Mouse (Mus musculus) forelimb bud, embryonic 11.5 days (tissue): ENCODE data around the gene Col20a1.

ENCODE experiments used
- DNase-seq: peaks from one replicate; pipeline ENCODE4 v3.0.0-alpha.2; 2012; ENCODE audit warnings: low read depth, low spot score

Col20a1 gene

DNA sequence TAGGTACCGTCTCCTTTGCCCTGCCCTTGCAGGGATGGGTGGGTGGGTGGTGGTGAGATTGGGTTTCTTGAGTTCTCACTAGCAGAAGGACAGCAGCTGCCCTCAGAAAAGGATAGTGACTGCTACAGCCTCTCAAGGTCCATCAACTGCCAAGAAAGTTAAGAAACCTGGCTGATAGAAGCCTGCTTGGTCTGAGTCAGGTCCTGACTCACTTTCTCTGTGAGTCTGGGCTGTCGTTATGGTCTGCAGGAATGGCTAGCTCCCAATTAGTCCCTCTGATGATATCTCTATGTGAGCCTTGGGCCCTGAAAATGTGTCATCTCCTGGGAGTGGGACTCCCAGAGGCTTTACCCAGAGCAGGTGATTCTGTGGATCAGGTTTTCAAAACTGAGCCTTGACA is 8.0 kb downstream of the Col20a1 start:
- DNase-seq: no peak

DNA sequence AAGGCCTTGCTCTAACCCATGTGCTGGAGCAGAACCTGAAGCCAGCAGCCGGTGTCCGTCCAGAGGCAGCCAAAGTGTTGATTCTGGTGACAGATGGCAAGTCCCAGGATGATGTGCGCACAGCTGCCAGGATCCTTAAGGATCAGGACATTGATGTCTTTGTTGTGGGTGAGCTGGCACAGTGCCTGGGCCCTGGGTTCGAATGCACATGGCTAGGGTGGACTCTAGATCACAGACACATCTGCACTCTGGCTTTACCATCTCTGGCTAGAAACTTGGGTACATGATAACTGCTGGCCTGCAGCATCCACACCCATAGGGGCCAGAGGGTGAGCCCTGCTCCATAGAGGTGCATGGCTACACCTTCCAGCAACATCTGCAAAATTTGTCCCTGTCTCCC is 9.1 kb downstream of the Col20a1 start:
- DNase-seq: no peak

DNA sequence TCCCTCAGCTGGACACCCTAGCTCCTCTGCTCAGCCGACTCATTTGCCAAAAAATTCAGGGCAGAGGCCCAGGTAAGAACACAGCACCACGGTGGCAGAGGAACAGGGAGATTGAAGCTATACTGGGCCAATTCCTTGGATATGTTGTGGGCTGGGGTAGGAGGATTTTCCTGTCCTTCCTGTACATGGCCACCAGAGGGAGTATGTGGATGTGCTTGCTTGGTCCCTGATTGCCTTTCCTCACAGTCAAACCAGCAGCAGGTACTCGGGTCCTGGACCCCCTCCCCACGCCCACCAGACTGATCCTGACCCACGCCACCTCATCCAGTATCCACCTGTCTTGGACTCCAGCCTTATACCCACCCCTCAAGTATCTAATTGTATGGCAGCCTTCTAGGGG is 10.1 kb downstream of the Col20a1 start:
- DNase-seq: peak; percentile 57

DNA sequence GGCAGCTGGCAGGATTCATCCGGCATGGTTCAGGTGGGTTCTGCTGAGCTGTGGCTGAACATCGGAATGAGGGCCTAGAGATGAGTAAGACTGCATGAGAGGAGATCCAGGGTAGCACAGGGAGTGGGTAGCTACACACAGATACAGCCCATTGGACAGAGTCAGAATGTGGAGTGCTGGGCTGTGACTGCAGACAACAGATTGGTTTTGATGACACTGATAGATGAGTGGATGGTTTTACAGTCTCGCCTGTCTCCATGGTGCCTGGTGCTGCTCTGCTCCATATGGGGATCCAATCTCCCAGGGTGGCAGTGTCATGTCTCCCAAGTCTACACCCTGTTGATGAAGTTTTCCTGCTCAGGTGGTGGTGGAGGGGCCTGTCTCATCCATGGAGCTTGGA is 10.6 kb downstream of the Col20a1 start:
- no peak for DNase-seq

DNA sequence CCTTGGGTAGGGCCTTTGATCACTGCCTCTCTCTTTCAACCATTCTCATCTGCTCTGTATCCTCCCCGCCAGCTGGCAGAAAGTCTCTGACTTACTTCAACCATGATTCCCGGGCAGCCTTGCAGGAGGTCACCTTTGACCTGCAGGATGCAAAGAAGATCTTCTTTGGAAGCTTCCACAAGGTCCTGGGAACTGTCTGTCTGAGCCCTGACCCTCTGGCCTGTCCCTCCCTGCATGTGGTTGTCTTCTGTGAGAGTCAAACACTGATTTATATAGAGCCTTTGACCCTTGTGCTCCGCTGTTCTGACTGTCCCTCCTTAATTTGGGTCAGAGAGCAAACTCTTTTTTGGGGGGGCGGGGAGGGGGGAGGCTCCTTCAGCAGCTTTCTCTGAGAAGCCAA is 20.7 kb downstream of the Col20a1 start:
- no peak for DNase-seq

DNA sequence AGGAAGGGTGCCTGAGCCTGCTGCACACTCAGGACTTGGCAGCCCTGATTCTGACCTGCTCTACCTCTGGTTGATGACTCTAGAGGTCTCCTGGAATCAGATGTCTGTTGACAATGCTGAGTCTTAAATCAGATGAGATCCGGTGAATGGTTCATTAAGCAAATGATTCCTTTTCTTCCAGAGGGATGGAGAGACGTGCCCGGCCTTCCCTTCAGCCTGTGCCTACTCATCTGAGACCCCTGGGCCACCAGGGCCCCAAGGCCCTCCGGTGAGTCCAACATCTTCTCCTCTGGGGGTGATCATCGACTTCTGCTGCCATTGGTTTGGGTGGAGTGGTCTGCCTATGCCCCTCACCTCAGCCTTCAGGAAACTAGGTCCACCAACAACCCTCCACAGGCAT is 22.0 kb downstream of the Col20a1 start:
- DNase-seq: no peak

DNA sequence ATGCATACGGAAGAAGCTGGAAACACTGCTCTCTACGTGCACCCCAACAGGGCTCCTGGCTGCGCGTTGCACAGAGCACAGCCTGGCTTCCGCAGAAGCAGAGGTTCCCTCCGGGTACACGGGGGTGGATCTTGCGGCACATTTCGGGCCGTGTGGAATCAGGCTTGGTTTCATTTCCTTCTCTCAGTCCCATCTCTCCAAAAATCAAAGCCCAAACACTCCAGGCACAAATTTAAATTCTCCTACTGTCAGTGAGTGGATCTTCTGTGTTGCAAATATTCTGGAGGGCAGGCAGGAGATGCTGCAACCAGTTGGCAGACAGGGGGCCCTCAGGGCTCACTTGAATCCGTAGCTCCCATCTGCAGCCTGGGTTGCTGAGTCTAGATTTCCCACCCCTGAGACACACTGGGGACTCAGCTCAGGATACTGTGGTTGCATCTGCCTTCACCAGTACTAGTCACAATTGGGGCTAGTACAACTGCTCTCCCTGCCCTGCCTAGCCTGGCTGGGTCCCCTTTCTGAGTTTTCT is 45.1 kb downstream of the Col20a1 start:
- DNase-seq: no peak

DNA sequence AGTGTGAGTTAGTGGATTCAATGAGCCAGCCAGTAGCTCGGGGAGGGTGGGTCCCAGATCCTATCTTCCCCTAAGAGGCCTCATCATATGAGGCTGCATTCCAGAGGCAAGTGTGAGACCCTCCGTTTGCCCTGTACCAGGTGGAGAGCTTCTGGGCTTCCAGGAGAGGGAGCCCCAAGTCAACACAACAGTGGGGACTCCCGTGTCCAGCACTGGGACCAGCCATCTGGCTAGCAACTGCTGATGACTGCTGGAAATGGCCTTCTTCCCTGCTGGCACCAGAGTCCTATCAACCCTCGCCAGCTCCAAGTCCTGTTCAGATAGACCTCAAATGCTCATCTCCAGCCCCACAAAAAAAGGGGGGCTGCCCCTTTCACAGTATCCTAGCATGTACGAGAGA is 46.1 kb downstream of the Col20a1 start:
- DNase-seq: peak; percentile 23

DNA sequence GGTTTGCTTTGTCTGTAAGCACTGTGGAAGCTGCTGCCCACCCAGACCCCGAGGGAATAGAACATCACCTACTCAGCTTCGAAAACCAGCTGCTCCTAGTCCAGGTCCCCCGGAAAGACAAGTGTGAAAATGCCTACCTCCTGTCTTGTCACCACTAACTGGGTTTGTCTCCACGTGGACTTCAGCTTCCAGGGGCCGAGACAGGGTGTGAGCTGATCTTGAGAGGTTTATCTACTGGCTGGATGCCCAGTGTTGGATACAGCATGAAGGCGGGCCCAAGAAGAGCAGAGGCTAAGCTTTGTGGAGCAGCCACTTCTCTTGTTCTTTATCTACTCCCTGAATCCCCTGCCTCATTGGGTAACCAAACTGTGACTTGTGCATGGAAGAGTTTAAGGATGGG is 47.0 kb downstream of the Col20a1 start:
- no peak for DNase-seq

DNA sequence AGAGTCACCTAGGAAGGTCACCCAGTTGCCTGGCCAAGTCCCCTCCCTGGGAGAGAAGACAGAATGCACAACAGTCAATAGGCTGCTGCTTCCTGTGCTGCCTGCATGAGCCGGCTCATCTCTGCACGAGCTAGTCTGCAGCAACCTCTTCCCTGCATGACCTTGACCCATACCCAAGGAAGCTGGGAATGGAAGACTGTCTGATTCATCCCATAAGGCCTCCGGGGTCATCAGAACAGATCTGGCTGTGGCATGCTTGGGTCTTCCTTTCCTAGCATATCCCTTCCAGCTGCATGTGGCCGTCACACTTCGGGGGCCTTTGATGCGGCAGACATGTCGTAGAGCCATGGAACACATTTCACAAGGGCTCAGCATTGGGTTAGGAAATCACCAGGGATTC is 48.9 kb downstream of the Col20a1 start:
- DNase-seq: no peak

DNA sequence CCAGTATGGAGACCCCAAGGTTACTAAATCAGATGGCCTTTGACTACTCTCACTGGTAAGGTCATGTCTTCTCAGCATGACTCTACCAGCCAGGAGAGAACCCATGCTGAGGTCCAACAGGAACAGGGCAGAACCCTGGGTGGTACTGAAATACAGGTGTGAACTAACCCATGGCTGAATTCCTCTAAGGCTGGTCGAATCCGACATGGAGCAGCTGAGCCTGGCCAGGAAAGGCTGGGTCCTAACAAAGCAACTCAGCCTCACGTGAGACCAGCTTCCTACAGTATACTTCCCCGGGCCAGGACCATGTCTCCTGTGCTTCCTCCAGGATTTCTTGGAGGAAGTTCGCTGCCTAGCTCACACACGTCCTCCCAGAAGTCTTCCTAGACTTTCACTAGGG is 50.2 kb downstream of the Col20a1 start:
- DNase-seq: no peak

DNA sequence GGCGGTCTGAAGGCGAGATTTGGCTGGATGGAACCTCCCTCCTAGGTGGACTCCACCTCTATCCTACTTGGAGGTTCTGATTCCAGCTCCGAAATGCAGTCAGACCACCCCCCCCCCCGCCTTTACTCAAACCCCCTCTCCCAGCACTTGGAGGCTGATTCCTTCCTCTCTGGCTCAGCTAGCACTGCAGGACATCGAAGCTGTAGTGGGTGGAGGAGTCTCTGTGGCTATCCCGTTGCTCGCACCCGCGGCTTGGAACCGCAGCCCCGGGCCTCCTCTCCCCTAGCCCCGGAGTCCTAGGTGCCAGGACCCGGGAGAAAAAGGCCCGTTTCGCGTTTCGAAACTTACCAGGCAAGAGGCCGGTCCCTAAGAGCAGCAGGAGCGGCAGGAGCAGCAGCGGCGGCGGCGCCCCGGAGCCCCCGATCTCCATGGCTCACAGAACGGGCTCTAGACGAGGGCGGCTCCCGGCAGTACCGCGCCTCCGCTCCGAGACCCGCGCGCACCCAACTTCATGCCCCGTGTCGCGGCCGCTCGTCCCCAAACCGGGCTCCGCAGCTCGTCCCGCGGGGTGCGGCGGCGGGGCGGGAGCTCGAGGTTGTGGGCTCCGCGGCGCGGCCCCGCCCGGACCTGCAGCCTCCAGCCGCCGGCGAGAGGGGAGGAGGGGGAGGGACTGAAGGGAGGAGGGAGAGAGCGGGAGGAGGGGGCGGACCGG is 52.5 kb downstream of the Col20a1 start:
- peak; percentile 46 for DNase-seq

DNA sequence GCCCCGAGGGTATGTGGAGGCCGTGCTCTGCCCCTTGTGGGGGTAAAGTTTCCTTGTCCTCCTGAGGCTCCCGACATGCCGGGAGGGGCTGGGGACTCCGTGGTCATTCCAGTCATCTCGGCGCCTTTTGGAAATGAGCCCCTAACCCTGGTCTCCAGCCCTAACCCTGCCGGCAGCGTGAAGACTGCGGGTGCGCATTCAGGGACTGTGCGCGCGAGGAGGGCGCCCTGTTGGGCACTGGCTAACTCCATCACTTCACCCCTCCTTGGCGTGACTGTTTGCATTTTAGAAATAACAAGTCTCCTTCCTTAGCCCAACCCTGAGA is 53.0 kb downstream of the Col20a1 start:
- DNase-seq: peak; percentile 19

DNA sequence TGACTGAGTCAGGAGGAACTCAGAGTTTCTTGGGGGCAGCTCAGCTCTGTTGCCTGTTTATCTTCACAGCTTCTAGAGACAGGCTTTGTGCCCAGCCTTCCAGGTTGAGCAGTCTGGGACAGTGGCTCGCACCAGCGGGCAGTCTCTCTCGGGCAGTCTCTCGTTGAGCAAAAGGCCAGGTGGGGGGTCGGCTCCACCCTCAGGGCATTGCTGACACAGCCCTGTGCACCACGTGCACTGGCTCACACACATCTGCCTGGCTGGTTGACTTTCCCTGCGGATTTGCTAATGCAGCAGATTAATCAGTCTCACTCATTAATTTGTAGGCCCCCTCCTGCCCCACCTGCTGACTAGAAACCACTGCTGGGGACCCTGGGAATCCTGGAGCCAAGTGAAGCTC is 55.6 kb downstream of the Col20a1 start:
- no peak for DNase-seq

DNA sequence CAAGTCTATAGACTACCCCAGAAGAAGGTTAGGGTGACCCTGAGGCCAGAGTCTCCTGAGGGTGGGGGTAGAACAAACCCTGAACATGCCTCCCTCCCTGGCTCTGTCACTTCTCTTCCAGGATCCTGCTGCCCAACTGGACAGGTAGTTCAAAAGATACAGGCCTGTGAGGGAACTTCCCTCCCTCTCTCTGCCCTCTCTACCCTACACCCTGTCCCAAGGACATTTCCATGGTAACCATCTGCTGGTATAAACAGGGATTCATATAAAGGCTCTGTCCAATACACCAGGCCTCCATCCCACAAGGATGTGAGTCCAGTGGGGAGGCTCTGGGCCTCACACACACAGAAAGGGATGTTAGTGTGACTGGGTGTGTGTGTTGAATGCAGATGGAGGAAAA is 56.0 kb downstream of the Col20a1 start:
- DNase-seq: no peak

DNA sequence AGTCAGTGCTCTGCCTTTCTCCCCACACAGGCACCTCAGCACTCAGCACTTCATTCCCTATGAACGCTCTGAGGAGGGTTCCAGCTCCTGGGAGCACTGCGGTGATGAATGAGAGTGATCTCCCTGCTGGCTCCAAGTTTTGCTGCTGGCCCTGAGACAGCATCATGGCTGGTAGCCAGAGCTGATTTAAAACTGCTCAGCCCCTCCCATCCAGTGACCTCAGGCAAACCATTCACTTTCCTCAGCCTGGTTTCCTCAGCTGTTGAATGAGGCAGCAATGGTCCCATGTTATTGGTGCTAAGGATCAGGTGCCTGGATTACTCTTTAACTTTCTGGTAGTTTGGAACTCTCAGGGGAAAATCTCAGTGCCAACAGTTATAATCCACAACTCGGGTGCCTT is 57.1 kb downstream of the Col20a1 start, which contains the start of gene Chrna4:
Gene Chrna4 (minus strand): TSS at position 110 of the 400 bp plus-strand sequence.
- no peak for DNase-seq

DNA sequence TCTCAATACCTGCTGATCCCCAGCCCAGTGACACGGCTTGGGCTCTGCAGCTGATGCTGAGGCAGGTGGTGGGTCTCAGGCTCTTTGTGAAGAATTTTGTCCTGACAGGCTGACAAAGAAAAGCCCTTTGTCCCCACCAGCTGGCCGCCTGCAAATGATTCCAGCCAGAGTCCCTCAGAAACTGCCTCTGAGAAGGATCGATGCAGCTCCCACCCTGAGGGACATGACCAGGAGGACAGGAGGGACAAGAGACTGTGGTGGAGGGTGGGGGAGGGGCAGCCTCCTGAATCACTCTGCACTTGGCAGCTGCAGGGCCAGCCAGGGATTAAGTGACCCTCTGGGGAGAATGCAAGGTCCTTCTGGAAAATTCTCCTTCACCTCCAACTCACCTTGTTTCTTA is 57.7 kb downstream of the Col20a1 start:
- DNase-seq: no peak

DNA sequence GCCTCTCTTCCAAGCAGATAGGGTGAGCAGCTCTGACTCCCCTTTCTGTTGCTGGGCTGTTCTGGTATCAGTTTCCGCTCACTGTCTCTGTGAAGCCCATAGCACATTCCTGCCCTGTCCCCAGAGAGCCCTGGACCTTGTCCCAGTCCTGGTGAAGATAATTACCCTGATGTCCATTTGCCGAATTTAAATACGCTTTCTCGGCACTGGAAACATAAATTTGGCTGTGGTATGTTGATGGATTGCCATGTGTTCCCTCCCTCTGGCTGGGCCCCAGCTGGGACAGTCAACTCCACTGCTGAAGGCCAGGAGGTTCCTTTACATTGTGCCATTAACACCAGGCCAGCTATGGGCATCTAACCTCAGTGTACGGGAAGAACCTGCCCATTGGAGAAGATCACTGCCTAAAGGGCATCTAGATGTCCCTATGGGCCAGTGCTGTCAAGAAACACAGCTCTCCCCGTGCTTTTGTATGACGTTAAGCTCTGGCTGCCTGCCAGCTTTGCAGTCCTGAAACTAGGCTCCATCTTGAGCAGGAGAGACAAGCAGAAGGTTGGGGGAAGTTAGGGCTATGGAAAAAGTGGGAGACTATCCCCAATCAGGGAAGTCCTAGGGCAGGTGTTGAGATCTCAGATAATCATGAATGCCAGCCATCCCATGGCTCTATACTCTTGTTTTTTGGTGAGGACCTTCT is 62.1 kb downstream of the Col20a1 start:
- DNase-seq: no peak

DNA sequence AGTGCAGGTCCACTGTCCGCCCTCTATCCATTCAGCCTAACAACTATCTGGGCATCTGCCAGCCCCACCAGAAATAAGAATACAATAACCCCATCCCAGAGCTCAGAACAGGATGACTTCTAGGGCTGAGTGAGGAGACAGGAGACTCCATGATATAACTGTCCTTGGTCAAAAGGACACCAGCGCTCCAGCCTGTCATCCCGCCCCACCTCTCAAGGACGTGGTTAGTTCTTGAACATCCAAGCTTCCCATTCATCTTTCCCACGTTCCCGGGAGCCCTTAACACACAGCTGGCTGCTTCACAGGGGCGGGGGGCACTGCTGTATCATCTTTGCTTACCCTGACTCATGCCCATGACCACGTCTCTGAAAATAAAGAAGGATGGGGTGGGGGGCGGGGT is 62.7 kb downstream of the Col20a1 start:
- DNase-seq: no peak

DNA sequence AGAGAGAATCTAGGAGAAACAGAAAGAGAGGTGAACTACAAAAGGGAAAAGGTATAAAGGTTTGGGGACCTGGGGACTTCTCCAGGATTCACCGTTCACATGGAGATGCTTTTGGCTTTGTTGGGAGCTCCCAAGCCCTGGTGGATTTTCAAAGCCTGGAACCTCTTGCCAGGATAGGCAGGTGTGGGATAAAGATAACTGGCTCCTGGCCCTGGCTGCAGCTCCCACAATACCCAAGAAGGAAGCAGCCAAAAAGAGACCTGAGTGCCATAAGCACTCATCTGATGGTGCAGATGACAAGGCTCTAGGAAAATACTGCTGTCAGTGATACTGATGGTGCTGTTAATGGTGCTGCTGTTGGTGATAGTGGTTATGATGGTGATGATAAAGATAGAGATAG is 65.8 kb downstream of the Col20a1 start:
- DNase-seq: no peak

DNA sequence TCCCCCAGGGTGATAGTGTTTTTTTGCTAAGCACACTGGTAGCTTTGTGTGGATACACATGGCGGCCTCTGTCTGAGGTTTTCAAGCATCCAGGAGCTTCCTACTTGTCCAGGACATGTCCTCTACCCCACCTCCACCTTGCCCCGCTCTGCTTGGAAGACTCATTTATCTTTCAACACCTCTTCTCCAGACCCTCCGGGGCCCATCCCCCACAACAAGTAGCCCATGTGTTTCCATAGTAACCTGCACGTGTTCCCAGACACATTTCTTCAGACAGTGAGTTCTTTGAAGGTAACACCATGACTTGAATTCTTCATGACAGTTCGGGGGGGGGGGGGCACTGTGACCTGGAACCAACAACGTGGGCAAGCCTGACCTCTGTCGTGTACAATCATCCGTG is 71.0 kb downstream of the Col20a1 start:
- DNase-seq: peak; percentile 35

DNA sequence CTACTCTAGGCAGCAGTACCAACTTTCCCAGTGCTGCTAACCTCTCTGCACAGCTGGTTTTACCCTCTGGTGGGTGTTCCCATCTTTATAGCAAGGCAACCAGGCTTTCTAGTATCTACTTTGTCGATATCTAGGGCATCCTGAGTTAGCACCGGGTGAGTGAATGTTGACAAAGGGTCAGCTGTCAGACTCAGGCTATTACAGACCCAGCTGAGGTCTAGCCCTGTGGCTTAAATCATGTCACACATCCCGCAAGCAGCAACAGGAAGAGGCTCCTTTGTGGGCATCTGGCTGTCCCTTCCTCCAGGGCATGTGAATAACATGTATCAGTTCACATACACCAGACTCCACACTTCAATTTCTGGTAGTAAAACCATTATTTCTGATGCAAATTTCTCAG is 71.9 kb downstream of the Col20a1 start:
- DNase-seq: no peak

DNA sequence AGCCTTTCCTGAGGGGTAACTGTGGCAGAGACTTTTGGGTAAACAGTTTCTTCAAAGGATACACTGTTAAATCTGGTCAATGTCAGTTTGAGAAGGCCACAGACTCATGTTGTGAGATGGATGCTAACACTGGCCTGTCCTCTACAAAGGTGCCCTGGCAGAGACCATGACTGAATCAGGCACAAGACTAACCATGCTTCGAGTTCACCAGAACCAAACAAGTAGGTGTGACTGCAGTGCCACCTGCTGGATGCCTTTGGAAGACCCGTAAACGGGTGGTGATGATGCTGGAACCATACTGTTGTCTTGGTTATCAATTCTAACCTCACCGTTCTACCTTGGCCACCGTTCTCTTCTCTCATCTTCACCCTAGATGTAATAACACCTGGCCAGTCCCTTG is 73.8 kb downstream of the Col20a1 start:
- DNase-seq: peak; percentile 75
